ENCODE assay signal across 28 mouse cellular contexts in the genomic region with DNA sequence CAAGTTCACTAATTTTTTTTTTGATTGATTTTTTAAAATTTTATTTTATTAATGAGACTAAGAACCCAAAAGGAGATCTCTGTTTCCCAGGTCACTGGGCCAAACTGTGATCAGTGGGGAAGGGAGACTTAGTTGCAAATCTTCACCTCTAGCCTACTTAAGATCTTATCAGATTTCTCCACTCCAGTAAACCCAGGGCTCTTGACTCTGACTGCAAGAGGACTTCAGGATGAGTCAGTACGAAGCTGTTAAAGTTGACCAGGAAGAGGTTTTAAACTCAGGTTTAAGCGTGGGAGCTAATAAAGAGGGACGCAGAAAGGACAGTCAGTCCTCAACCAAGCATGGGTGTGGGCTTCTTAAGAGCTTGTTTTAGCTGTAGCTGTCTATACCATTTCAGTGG. TPM values are rescaled to one million over a fixed set of nuclear protein-coding genes. Genes with fewer than 3 reads are reported as not detected.
DNase-seq lines count a peak whose midpoint lies in the region; ATAC-seq and TF ChIP-seq lines count a peak whose summit lies in the region.
"Had no signal": no experiment of that assay in that cellular context is flagged by ENCODE, and none has a peak within 500 bp of the region (broad histone marks: within the 10 kb centered on the region; RNA-seq: fewer than 3 reads in every experiment).

No protein-coding gene starts in this region.

- TF ChIP-seq POLR2A in lung, adult 2 months (IDR thresholded peaks at IDR 0.05; ENCODE audit: borderline replicate concordance, extremely low read depth, low read depth, low read length), result no peak
- no peak for TF ChIP-seq POLR2A in ES-Bruce4 (IDR thresholded peaks at IDR 0.05; ENCODE audit: insufficient read depth, low read length)

- TF ChIP-seq EP300 in lung, postnatal 0 days (IDR thresholded peaks at IDR 0.05), result peak; percentile 47
- no peak for TF ChIP-seq EP300 in ES-Bruce4 (IDR thresholded peaks at IDR 0.05; ENCODE audit: insufficient read depth, low read depth, low read length)

- H3K9ac ChIP-seq in lung, postnatal 0 days (replicated peaks; ENCODE audit: low read depth), result no peak overlapping the region
- H3K9ac ChIP-seq in ES-Bruce4 (ENCODE audit: low read depth, poor library complexity, severe bottlenecking), result no peak overlapping the region
- H3K9ac ChIP-seq in intestine, postnatal 0 days (ENCODE audit: low read depth, low read length), result no peak overlapping the region
- H3K9ac ChIP-seq: embryonic facial prominence, embryonic 13.5 days; forebrain, embryonic 13.5 days; hindbrain, embryonic 15.5 days had no signal

- WGBS in lung, postnatal 0 days, result 43% methylated on average over 3 of the region's 3 CpGs
- WGBS in lung, adult 2 months, result 72% methylated on average over 3 of the region's 3 CpGs
- WGBS in intestine, postnatal 0 days, result 44% methylated on average over 3 of the region's 3 CpGs

- H3K27me3 ChIP-seq in lung, postnatal 0 days (replicated peaks; ENCODE audit: insufficient read depth, low read length), result no peaks in the 10 kb centered on the region
- H3K27me3 ChIP-seq in ES-Bruce4 (ENCODE audit: control insufficient read depth, insufficient read depth, low read length, poor library complexity, severe bottlenecking), result no peaks in the 10 kb centered on the region
- no peaks in the 10 kb centered on the region for H3K27me3 ChIP-seq in intestine, postnatal 0 days (replicated peaks; ENCODE audit: control insufficient read depth, insufficient read depth, low read length)
- H3K27me3 ChIP-seq: embryonic facial prominence, embryonic 13.5 days; forebrain, embryonic 13.5 days; hindbrain, embryonic 15.5 days; Patski had no signal

- H3K4me1 ChIP-seq in lung, postnatal 0 days (ENCODE audit: insufficient read depth, low read depth, low read length), result no peaks in the 10 kb centered on the region
- H3K4me1 ChIP-seq in lung, adult 2 months (ENCODE audit: control insufficient read depth, insufficient read depth, low read length), result no peaks in the 10 kb centered on the region; the same call in 1 of the 2 replicates
- peaks cover 15% of the 10 kb centered on the region for H3K4me1 ChIP-seq in ES-Bruce4 (ENCODE audit: control insufficient read depth, insufficient read depth, low read length)
- no peaks in the 10 kb centered on the region for H3K4me1 ChIP-seq in intestine, postnatal 0 days (replicated peaks; ENCODE audit: control insufficient read depth, insufficient read depth, low read length)
- H3K4me1 ChIP-seq: hindbrain, embryonic 15.5 days had no signal

- DNase-seq in lung, postnatal 0 days (ENCODE audit: low spot score), result peak; percentile 64
- no peak for DNase-seq in lung, adult 2 months
- DNase-seq in 3T3-L1 (ENCODE audit: low read depth, low spot score), result peak; percentile 9
- DNase-seq in testis, postnatal 10 days (ENCODE audit: low spot score), result no peak
- no peak for DNase-seq in T-cell, adult 2 months (ENCODE audit: low spot score)
- DNase-seq: adrenal gland, adult 2 months; adrenal gland, postnatal 14 days; cerebellum, adult 11 months; cerebellum, adult 2 months; cerebellum, adult 9-11 months; cerebellum, postnatal 25 days; embryo, embryonic 11 days; gastrocnemius, postnatal 10 days; gastrocnemius, postnatal 36 days; heart, adult 11 months; heart, postnatal 4 days had no signal

- ATAC-seq in lung, postnatal 0 days, result peak; percentile 69
- peak; percentile 22; the same call in 1 of the 2 replicates for ATAC-seq in intestine, postnatal 0 days
- ATAC-seq: forebrain, embryonic 13.5 days; forebrain, embryonic 16.5 days; Patski had no signal

- no peak overlapping the region for H3K4me3 ChIP-seq in lung, postnatal 0 days (ENCODE audit: low read depth, low read length)
- no peak overlapping the region for H3K4me3 ChIP-seq in lung, adult 2 months (replicated peaks; ENCODE audit: extremely low read depth, low read depth, low read length)
- H3K4me3 ChIP-seq in ES-Bruce4 (ENCODE audit: low read depth, low read length), result no peak overlapping the region
- no peak overlapping the region for H3K4me3 ChIP-seq in intestine, postnatal 0 days (ENCODE audit: low read depth, low read length)
- H3K4me3 ChIP-seq: embryonic facial prominence, embryonic 10.5 days; embryonic facial prominence, embryonic 13.5 days; erythroblast, embryonic 14.5 days; forebrain, embryonic 10.5 days; forebrain, embryonic 13.5 days; hindbrain, embryonic 15.5 days had no signal

- no peaks in the 10 kb centered on the region for H3K36me3 ChIP-seq in lung, postnatal 0 days (ENCODE audit: insufficient read depth, low read length)
- no peaks in the 10 kb centered on the region for H3K36me3 ChIP-seq in ES-Bruce4 (ENCODE audit: control insufficient read depth, insufficient read depth, low read length, poor library complexity, severe bottlenecking)
- no peaks in the 10 kb centered on the region for H3K36me3 ChIP-seq in intestine, postnatal 0 days (ENCODE audit: control insufficient read depth, insufficient read depth)
- H3K36me3 ChIP-seq: embryonic facial prominence, embryonic 10.5 days; embryonic facial prominence, embryonic 13.5 days; forebrain, embryonic 10.5 days; G1E; hindbrain, embryonic 15.5 days had no signal

- H3K9me3 ChIP-seq in lung, postnatal 0 days (ENCODE audit: low read length), result no peaks in the 10 kb centered on the region
- peaks cover 6% of the 10 kb centered on the region for H3K9me3 ChIP-seq in ES-Bruce4 (replicated peaks; ENCODE audit: control insufficient read depth, insufficient read depth, low read length, poor library complexity, severe bottlenecking)
- no peaks in the 10 kb centered on the region for H3K9me3 ChIP-seq in intestine, postnatal 0 days (ENCODE audit: control insufficient read depth)
- H3K9me3 ChIP-seq: embryonic facial prominence, embryonic 10.5 days; embryonic facial prominence, embryonic 13.5 days; forebrain, embryonic 10.5 days; forebrain, embryonic 13.5 days; G1E; hindbrain, embryonic 15.5 days had no signal

- H3K4me2 ChIP-seq in lung, postnatal 0 days (replicated peaks; ENCODE audit: low read depth, low read length), result no peak overlapping the region
- H3K4me2 ChIP-seq in intestine, postnatal 0 days (replicated peaks; ENCODE audit: low read depth), result no peak overlapping the region
- H3K4me2 ChIP-seq: embryonic facial prominence, embryonic 13.5 days; forebrain, embryonic 13.5 days; heart, embryonic 11.5 days; hindbrain, embryonic 15.5 days had no signal

- no peak for TF ChIP-seq CTCF in lung, postnatal 0 days (IDR thresholded peaks at IDR 0.05)
- no peak for TF ChIP-seq CTCF in lung, adult 2 months (IDR thresholded peaks at IDR 0.05; ENCODE audit: insufficient read depth, low read length)
- TF ChIP-seq CTCF in ES-Bruce4 (IDR thresholded peaks at IDR 0.05; ENCODE audit: low read depth, low read length), result no peak
- no peak for TF ChIP-seq CTCF in intestine, postnatal 0 days (IDR thresholded peaks at IDR 0.05; ENCODE audit: low read depth)

- no peak overlapping the region; the same call in 1 of the 2 replicates for H3K27ac ChIP-seq in lung, postnatal 0 days (ENCODE audit: low read length)
- peak overlapping the region; percentile 58; the same call in 1 of the 2 replicates for H3K27ac ChIP-seq in ES-Bruce4 (ENCODE audit: insufficient read depth, low read length)
- no peak overlapping the region for H3K27ac ChIP-seq in intestine, postnatal 0 days (ENCODE audit: low read depth, low read length)
- H3K27ac ChIP-seq: embryonic facial prominence, embryonic 10.5 days; embryonic facial prominence, embryonic 13.5 days; forebrain, embryonic 10.5 days; forebrain, embryonic 13.5 days; hindbrain, embryonic 15.5 days had no signal

RNA-seq across cellular contexts. Expression of a gene that starts 38.2 kb away (rescaled TPM):
- 95.7 and 107 TPM in 2 replicates for polyA plus RNA-seq in lung, postnatal 0 days (2015; fragmentation: Nextera tagmentation; extraction: Ambion mirVana)
- polyA plus RNA-seq in lung, adult 2 months (2012; rRNA removed), result 5.5 and 10.9 TPM in 2 replicates
- polyA plus RNA-seq in ES-Bruce4 (2011; ENCODE audit: insufficient read depth, insufficient read length, low read depth, missing spikeins), result 221 and 234 TPM in 2 replicates
- 101 and 104 TPM in 2 replicates for polyA plus RNA-seq in intestine, postnatal 0 days (2015; fragmentation: Nextera tagmentation; extraction: Ambion mirVana)

Comparison
In these comparisons a context has a peak if more than half of its experiments do, and no peak if none do; other contexts are left out.
1. DNase-seq: peak in lung, postnatal 0 days (single experiment) and 3T3-L1 (single experiment); none in lung, adult 2 months (single experiment), testis, postnatal 10 days (single experiment) and T-cell, adult 2 months (single experiment).